Mouse (Mus musculus) E14TG2a.4 (cell line): Measurements from ENCODE around the gene Crtc2.
A peak's percentile ranks its signal among the peaks of the same experiment; 100 is the strongest.

Source experiments
- H3K27me3 ChIP-seq: 2 replicates; pipeline ENCODE4 v1.6.1; 2014; ENCODE audit warnings: low read length, control low read depth; ENCODE audit not compliant: insufficient read depth
- H3K36me3 ChIP-seq: 2 replicates; pipeline ENCODE4 v1.6.1; 2014; ENCODE audit warnings: low read length, control low read depth; ENCODE audit not compliant: insufficient read depth
- H3K4me1 ChIP-seq: replicated peaks from 2 replicates; pipeline ENCODE4 v1.6.1; 2014; ENCODE audit warnings: low read depth, low read length, control low read depth
- H3K4me3 ChIP-seq: replicated peaks from 2 replicates; pipeline ENCODE4 v1.5.1; 2014; ENCODE audit warnings: mild to moderate bottlenecking, low read length
- H3K9me3 ChIP-seq: 2 replicates; pipeline ENCODE4 v1.6.1; 2014; ENCODE audit warnings: low read length, control low read depth
- CTCF ChIP-seq: conservative IDR thresholded peaks from 2 replicates; pipeline ENCODE4 v1.5.1; 2014; ENCODE audit warnings: low read length
- NANOG ChIP-seq: IDR thresholded peaks from 2 replicates; pipeline ENCODE4 v1.6.1; 2014; ENCODE audit warnings: borderline replicate concordance, low read length, mixed read lengths
- POU5F1 ChIP-seq: IDR thresholded peaks from 2 replicates; pipeline ENCODE4 v1.6.1; 2014; ENCODE audit warnings: low read length, borderline replicate concordance

The Crtc2 gene

GRCm38 (mm10) chr3:90231507-90232333 is 22.2 kb upstream of the Crtc2 start, which contains the start of gene Jtb:
Gene Jtb, plus strand, starts transcription at chr3:90231597.
- Histone ChIP-seq H3K4me3 (peak within 1 kb of the TSS; percentile 91), H3K4me1 (peaks cover 22% of the 10 kb centered on the region), H3K27me3 (no peaks in the 10 kb centered on the region), H3K36me3 (peaks cover 30% of the 10 kb centered on the region), H3K9me3 (no peaks in the 10 kb centered on the region)
- TF ChIP-seq CTCF, result no peak
- TF ChIP-seq NANOG, result no peak
- TF ChIP-seq POU5F1, result no peak

GRCm38 (mm10) chr3:90241251-90241650 is 12.7 kb upstream of the Crtc2 start:
- TF ChIP-seq NANOG (no peak), POU5F1 (no peak), CTCF (no peak)
- H3K9me3 ChIP-seq, result no peaks in the 10 kb centered on the region
- peaks cover 34% of the 10 kb centered on the region for H3K4me1 ChIP-seq
- H3K27me3 ChIP-seq, result peaks cover 12% of the 10 kb centered on the region
- H3K4me3 ChIP-seq, result no peak overlapping the region
- peaks cover 4% of the 10 kb centered on the region for H3K36me3 ChIP-seq

GRCm38 (mm10) chr3:90241669-90242358 is 12.1 kb upstream of the Crtc2 start:
- H3K4me3 ChIP-seq, result no peak overlapping the region
- peaks cover 40% of the 10 kb centered on the region for H3K4me1 ChIP-seq
- H3K27me3 ChIP-seq, result peaks cover 12% of the 10 kb centered on the region
- H3K9me3 ChIP-seq, result no peaks in the 10 kb centered on the region
- TF ChIP-seq CTCF (no peak), NANOG (no peak), POU5F1 (no peak)
- H3K36me3 ChIP-seq, result no peaks in the 10 kb centered on the region

- H3K4me3 ChIP-seq, result peak within 1 kb of the TSS; percentile 73
- TF ChIP-seq CTCF (no peak), NANOG (no peak), POU5F1 (no peak)
- H3K27me3 ChIP-seq, result peaks cover 12% of the 10 kb centered on the region
- no peaks in the 10 kb centered on the region for H3K36me3 ChIP-seq
- H3K9me3 ChIP-seq, result no peaks in the 10 kb centered on the region
- peaks cover 44% of the 10 kb centered on the region for H3K4me1 ChIP-seq
Observed at GRCm38 (mm10) chr3:90242984-90243775, 10.8 kb upstream of the Crtc2 start, which contains the start of gene Creb3l4. Gene Creb3l4, minus strand, starts transcription at chr3:90243512.

GRCm38 (mm10) chr3:90245406-90245805 is 8.6 kb upstream of the Crtc2 start:
- TF ChIP-seq POU5F1 (no peak), CTCF (no peak), NANOG (no peak)
- H3K4me3 ChIP-seq, result no peak overlapping the region
- peaks cover 58% of the 10 kb centered on the region for H3K4me1 ChIP-seq
- no peaks in the 10 kb centered on the region for H3K9me3 ChIP-seq
- peaks cover 11% of the 10 kb centered on the region for H3K36me3 ChIP-seq
- peaks cover 12% of the 10 kb centered on the region for H3K27me3 ChIP-seq

GRCm38 (mm10) chr3:90247630-90247959 is 6.4 kb upstream of the Crtc2 start:
- peak overlapping the region; percentile 68 for H3K4me3 ChIP-seq
- no peaks in the 10 kb centered on the region for H3K9me3 ChIP-seq
- H3K4me1 ChIP-seq, result peaks cover 47% of the 10 kb centered on the region
- H3K27me3 ChIP-seq, result no peaks in the 10 kb centered on the region
- H3K36me3 ChIP-seq, result peaks cover 32% of the 10 kb centered on the region
- TF ChIP-seq POU5F1 (no peak), CTCF (no peak), NANOG (no peak)

- peaks cover 42% of the 10 kb centered on the region for H3K4me1 ChIP-seq
- H3K4me3 ChIP-seq, result peak within 1 kb of the TSS; percentile 87
- no peak for TF ChIP-seq NANOG
- TF ChIP-seq CTCF, result no peak
- no peak for TF ChIP-seq POU5F1
- peaks cover 33% of the 10 kb centered on the region for H3K36me3 ChIP-seq
- H3K9me3 ChIP-seq, result no peaks in the 10 kb centered on the region
- no peaks in the 10 kb centered on the region for H3K27me3 ChIP-seq
Observed at GRCm38 (mm10) chr3:90247960-90248745, 5.8 kb upstream of the Crtc2 start, which contains the start of gene Slc39a1. Gene Slc39a1, plus strand, starts transcription at chr3:90248172.

GRCm38 (mm10) chr3:90248746-90249100 is 5.2 kb upstream of the Crtc2 start:
- H3K4me3 ChIP-seq, result peak overlapping the region; percentile 87
- H3K9me3 ChIP-seq, result no peaks in the 10 kb centered on the region
- TF ChIP-seq CTCF, result no peak
- no peak for TF ChIP-seq NANOG
- no peak for TF ChIP-seq POU5F1
- no peaks in the 10 kb centered on the region for H3K27me3 ChIP-seq
- H3K36me3 ChIP-seq, result peaks cover 33% of the 10 kb centered on the region
- H3K4me1 ChIP-seq, result peaks cover 37% of the 10 kb centered on the region
